Mouse (Mus musculus): ENCODE results near the gene Mrgbp. TPM values are rescaled to one million over a fixed set of nuclear protein-coding genes. Genes with fewer than 3 reads are reported as not detected.

Mrgbp gene
- polyA plus RNA-seq, 1 experiment from 2014 or later: 49.3 TPM

- Histone ChIP-seq H3K4me1 (replicated peaks; ENCODE audit: control insufficient read depth, insufficient read depth, low read length) (0 out of 2 replicates have a peak, but pooled peaks cover 2% of the 10 kb centered on the region), H3K4me2 (ENCODE audit: low read length) (no peak overlapping the region), H3K9me3 (ENCODE audit: control insufficient read depth, low read length) (no peaks in the 10 kb centered on the region), H3K27me3 (replicated peaks; ENCODE audit: control insufficient read depth, insufficient read depth, low read length) (no peaks in the 10 kb centered on the region), H3K9ac (replicated peaks; ENCODE audit: low read depth, low read length) (no peak overlapping the region), H3K36me3 (ENCODE audit: control insufficient read depth, insufficient read depth) (no peaks in the 10 kb centered on the region), H3K27ac (ENCODE audit: low read length) (no peak overlapping the region), H3K4me3 (replicated peaks; ENCODE audit: low read length) (no peak overlapping the region)
- 91% methylated on average over 3 of the region's 3 CpGs for WGBS
- ATAC-seq: no peak
These were observed 24.6 kb upstream of the Mrgbp start for GRCm38 (mm10) chr2:180556470-180556869.

GRCm38 (mm10) chr2:180560245-180560644 lies 20.9 kb upstream of the Mrgbp start:
- Histone ChIP-seq H3K36me3 (ENCODE audit: control insufficient read depth, insufficient read depth) (no peaks in the 10 kb centered on the region), H3K9me3 (ENCODE audit: control insufficient read depth, low read length) (no peaks in the 10 kb centered on the region), H3K4me2 (ENCODE audit: low read length) (no peak overlapping the region), H3K27me3 (replicated peaks; ENCODE audit: control insufficient read depth, insufficient read depth, low read length) (no peaks in the 10 kb centered on the region), H3K4me3 (replicated peaks; ENCODE audit: low read length) (no peak overlapping the region), H3K9ac (replicated peaks; ENCODE audit: low read depth, low read length) (no peak overlapping the region), H3K4me1 (replicated peaks; ENCODE audit: control insufficient read depth, insufficient read depth, low read length) (peaks cover 7% of the 10 kb centered on the region; the same call in 1 of the 2 replicates), H3K27ac (ENCODE audit: low read length) (no peak overlapping the region)
- WGBS: 52% methylated on average over 5 of the region's 5 CpGs
- no peak for ATAC-seq

- H3K4me1 ChIP-seq (replicated peaks; ENCODE audit: control insufficient read depth, insufficient read depth, low read length): peaks cover 7% of the 10 kb centered on the region; the same call in 1 of the 2 replicates
- no peaks in the 10 kb centered on the region for H3K9me3 ChIP-seq (ENCODE audit: control insufficient read depth, low read length)
- H3K36me3 ChIP-seq (ENCODE audit: control insufficient read depth, insufficient read depth): no peaks in the 10 kb centered on the region
- H3K27me3 ChIP-seq (replicated peaks; ENCODE audit: control insufficient read depth, insufficient read depth, low read length): no peaks in the 10 kb centered on the region
- H3K4me2 ChIP-seq (ENCODE audit: low read length): no peak overlapping the region
- H3K9ac ChIP-seq (replicated peaks; ENCODE audit: low read depth, low read length): no peak overlapping the region
- no peak overlapping the region for H3K4me3 ChIP-seq (replicated peaks; ENCODE audit: low read length)
- no peak overlapping the region for H3K27ac ChIP-seq (ENCODE audit: low read length)
- 87% methylated on average over 5 of the region's 5 CpGs for WGBS
- no peak for ATAC-seq
These were observed 19.0 kb upstream of the Mrgbp start for GRCm38 (mm10) chr2:180562146-180562545.

GRCm38 (mm10) chr2:180563296-180563695 lies 17.8 kb upstream of the Mrgbp start:
- Histone ChIP-seq H3K36me3 (ENCODE audit: control insufficient read depth, insufficient read depth) (no peaks in the 10 kb centered on the region), H3K9ac (replicated peaks; ENCODE audit: low read depth, low read length) (no peak overlapping the region), H3K9me3 (ENCODE audit: control insufficient read depth, low read length) (no peaks in the 10 kb centered on the region), H3K27ac (ENCODE audit: low read length) (no peak overlapping the region), H3K4me3 (replicated peaks; ENCODE audit: low read length) (no peak overlapping the region), H3K4me1 (replicated peaks; ENCODE audit: control insufficient read depth, insufficient read depth, low read length) (peaks cover 7% of the 10 kb centered on the region; the same call in 1 of the 2 replicates), H3K27me3 (replicated peaks; ENCODE audit: control insufficient read depth, insufficient read depth, low read length) (no peaks in the 10 kb centered on the region), H3K4me2 (ENCODE audit: low read length) (no peak overlapping the region)
- ATAC-seq: no peak
- 55% methylated on average over 6 of the region's 6 CpGs for WGBS

- H3K27me3 ChIP-seq (replicated peaks; ENCODE audit: control insufficient read depth, insufficient read depth, low read length): no peaks in the 10 kb centered on the region
- no peak overlapping the region for H3K27ac ChIP-seq (ENCODE audit: low read length)
- H3K36me3 ChIP-seq (ENCODE audit: control insufficient read depth, insufficient read depth): no peaks in the 10 kb centered on the region
- no peak overlapping the region for H3K4me3 ChIP-seq (replicated peaks; ENCODE audit: low read length)
- no peak overlapping the region for H3K4me2 ChIP-seq (ENCODE audit: low read length)
- peak; percentile 49 for ATAC-seq
- H3K9ac ChIP-seq (replicated peaks; ENCODE audit: low read depth, low read length): no peak overlapping the region
- H3K9me3 ChIP-seq (ENCODE audit: control insufficient read depth, low read length): no peaks in the 10 kb centered on the region
- H3K4me1 ChIP-seq (replicated peaks; ENCODE audit: control insufficient read depth, insufficient read depth, low read length): peaks cover 10% of the 10 kb centered on the region; the same call in 1 of the 2 replicates
- WGBS: 25% methylated on average over 5 of the region's 5 CpGs
These were observed 17.3 kb upstream of the Mrgbp start for GRCm38 (mm10) chr2:180563841-180564240.

- Histone ChIP-seq H3K4me1 (replicated peaks; ENCODE audit: control insufficient read depth, insufficient read depth, low read length) (peaks cover 17% of the 10 kb centered on the region), H3K36me3 (ENCODE audit: control insufficient read depth, insufficient read depth) (no peaks in the 10 kb centered on the region), H3K27me3 (replicated peaks; ENCODE audit: control insufficient read depth, insufficient read depth, low read length) (no peaks in the 10 kb centered on the region), H3K27ac (ENCODE audit: low read length) (no peak overlapping the region), H3K9me3 (ENCODE audit: control insufficient read depth, low read length) (no peaks in the 10 kb centered on the region), H3K4me3 (replicated peaks; ENCODE audit: low read length) (no peak overlapping the region), H3K9ac (replicated peaks; ENCODE audit: low read depth, low read length) (no peak overlapping the region), H3K4me2 (ENCODE audit: low read length) (no peak overlapping the region)
- no peak for ATAC-seq
- 34% methylated on average over 13 of the region's 13 CpGs for WGBS
These were observed 14.7 kb upstream of the Mrgbp start for GRCm38 (mm10) chr2:180566240-180566913.

- no peaks in the 10 kb centered on the region for H3K36me3 ChIP-seq (ENCODE audit: control insufficient read depth, insufficient read depth)
- H3K4me2 ChIP-seq (ENCODE audit: low read length): no peak overlapping the region
- H3K4me1 ChIP-seq (replicated peaks; ENCODE audit: control insufficient read depth, insufficient read depth, low read length): peaks cover 10% of the 10 kb centered on the region
- H3K27me3 ChIP-seq (replicated peaks; ENCODE audit: control insufficient read depth, insufficient read depth, low read length): no peaks in the 10 kb centered on the region
- ATAC-seq: peak; percentile 72
- H3K9ac ChIP-seq (replicated peaks; ENCODE audit: low read depth, low read length): no peak overlapping the region
- 21% methylated on average over 3 of the region's 3 CpGs for WGBS
- H3K27ac ChIP-seq (ENCODE audit: low read length): no peak overlapping the region
- no peaks in the 10 kb centered on the region for H3K9me3 ChIP-seq (ENCODE audit: control insufficient read depth, low read length)
- H3K4me3 ChIP-seq (replicated peaks; ENCODE audit: low read length): no peak overlapping the region
These were observed 12.0 kb upstream of the Mrgbp start for GRCm38 (mm10) chr2:180569028-180569643.

- H3K27ac ChIP-seq (ENCODE audit: low read length): no peak overlapping the region
- no peak overlapping the region for H3K4me3 ChIP-seq (replicated peaks; ENCODE audit: low read length)
- no peaks in the 10 kb centered on the region for H3K4me1 ChIP-seq (replicated peaks; ENCODE audit: control insufficient read depth, insufficient read depth, low read length)
- H3K4me2 ChIP-seq (ENCODE audit: low read length): no peak overlapping the region
- H3K9ac ChIP-seq (replicated peaks; ENCODE audit: low read depth, low read length): no peak overlapping the region
- ATAC-seq: no peak
- 37% methylated on average over 4 of the region's 4 CpGs for WGBS
- no peaks in the 10 kb centered on the region for H3K27me3 ChIP-seq (replicated peaks; ENCODE audit: control insufficient read depth, insufficient read depth, low read length)
- no peaks in the 10 kb centered on the region for H3K9me3 ChIP-seq (ENCODE audit: control insufficient read depth, low read length)
- no peaks in the 10 kb centered on the region for H3K36me3 ChIP-seq (ENCODE audit: control insufficient read depth, insufficient read depth)
These were observed 4.6 kb upstream of the Mrgbp start for GRCm38 (mm10) chr2:180576482-180576881.

GRCm38 (mm10) chr2:180578686-180579085 lies 2.4 kb upstream of the Mrgbp start:
- Histone ChIP-seq H3K9me3 (ENCODE audit: control insufficient read depth, low read length) (no peaks in the 10 kb centered on the region), H3K4me3 (replicated peaks; ENCODE audit: low read length) (no peak overlapping the region), H3K9ac (replicated peaks; ENCODE audit: low read depth, low read length) (no peak overlapping the region), H3K36me3 (ENCODE audit: control insufficient read depth, insufficient read depth) (no peaks in the 10 kb centered on the region), H3K4me1 (replicated peaks; ENCODE audit: control insufficient read depth, insufficient read depth, low read length) (peaks cover 9% of the 10 kb centered on the region), H3K4me2 (ENCODE audit: low read length) (no peak overlapping the region), H3K27ac (ENCODE audit: low read length) (no peak overlapping the region), H3K27me3 (replicated peaks; ENCODE audit: control insufficient read depth, insufficient read depth, low read length) (no peaks in the 10 kb centered on the region)
- ATAC-seq: no peak
- WGBS: 6% methylated on average over 3 of the region's 3 CpGs
